Mouse (Mus musculus) spleen, postnatal 4 days (tissue): Measurements from ENCODE around the gene Adamtsl5.
A peak's percentile ranks its signal among the peaks of the same experiment; 100 is the strongest.
"Not testable (repeated sequence)": the region's sequence is repeated elsewhere in the genome, so short reads cannot be mapped to it uniquely, and the experiment has no call there.

Experiments
- DNase-seq, 2 experiments: peaks; one replicate each; pipeline ENCODE4 v3.0.0; 2022; ENCODE audit warnings: low spot score in 2 of 2

Gene Adamtsl5

DNA sequence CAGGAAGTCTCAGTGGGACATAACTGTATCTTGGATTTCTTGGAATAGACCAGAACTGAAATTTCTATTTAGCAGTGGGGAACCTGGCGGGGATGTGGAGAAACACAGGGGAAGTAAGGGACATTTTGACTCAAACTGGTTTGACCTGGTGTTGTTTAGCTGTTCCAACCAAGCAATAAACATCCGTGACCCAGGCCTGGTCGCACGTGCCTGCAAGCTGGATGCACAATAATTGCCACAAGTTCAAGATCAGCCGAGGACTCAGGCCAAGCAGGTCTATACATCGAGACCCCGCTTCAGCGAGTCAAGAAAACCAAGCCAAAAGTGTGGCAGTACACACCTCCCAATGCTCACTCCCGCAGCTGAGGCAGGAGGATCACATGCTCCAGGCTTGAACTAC, 23.8 kb upstream of the Adamtsl5 start:
- DNase-seq, result no peak

DNA sequence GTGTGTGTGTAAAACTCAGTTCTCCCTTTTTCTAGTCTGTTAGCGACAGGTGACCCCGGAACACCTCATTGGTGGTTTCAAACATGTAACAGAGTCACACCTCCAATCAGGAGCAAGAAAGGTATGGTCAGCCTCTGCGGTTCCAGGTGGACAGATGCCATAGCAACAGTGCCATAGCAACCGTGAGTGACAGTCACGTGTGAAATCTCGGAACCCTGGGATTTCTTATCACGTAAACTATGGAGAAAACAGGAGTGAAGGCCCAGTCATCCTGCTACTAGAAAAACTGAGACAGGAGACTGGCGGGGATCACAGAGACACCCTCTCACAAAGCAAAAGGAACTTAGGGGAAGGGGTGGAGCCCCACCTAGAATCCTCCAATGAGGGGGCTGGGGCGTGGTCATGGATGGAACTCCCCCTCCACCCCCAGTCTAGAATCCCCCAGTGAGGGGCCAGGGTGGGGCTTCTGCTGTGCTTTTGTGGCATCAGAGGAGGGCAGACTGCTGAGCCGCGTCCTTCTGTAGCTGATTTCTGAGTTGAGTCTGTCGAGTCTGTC, 23.3 kb upstream of the Adamtsl5 start:
- DNase-seq, result peak in 1 of 2 experiments; percentile 53

DNA sequence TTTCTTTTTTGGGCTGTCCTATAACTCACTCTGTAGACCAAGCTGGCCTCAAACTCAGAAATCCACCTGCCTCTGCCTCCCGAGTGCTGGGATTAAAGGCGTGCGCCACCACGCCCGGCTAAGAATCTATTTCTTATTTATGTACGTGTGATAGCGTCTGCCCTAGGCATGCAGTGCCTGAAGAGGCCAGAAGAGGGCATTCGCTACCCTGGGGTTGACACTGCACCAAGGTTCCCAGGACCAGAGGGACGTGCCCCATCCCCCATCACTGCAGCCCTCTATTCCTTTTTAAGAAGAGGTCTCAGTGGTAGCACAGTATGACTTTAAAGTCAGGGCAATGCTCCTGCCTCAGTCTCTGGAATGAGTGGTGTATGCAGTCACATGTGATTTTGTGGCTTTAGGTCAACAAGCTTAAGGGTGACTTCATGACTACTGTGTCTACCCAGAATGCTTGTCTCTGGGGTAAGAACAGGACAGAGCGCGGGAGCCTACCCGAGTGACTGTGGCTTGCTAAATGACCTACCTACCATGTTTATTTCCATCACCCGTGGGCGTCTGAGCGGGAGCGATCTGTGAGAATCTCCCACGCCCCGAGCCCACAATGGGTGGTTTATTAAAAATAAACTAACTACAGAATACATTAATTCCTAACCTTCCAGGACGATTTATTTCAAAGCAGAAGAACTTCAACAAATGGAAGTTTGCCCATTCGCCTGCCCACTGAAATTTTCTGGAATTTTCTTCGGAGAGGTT, 22.0 kb upstream of the Adamtsl5 start:
- DNase-seq, result peak in 1 of 2 experiments; percentile 49

DNA sequence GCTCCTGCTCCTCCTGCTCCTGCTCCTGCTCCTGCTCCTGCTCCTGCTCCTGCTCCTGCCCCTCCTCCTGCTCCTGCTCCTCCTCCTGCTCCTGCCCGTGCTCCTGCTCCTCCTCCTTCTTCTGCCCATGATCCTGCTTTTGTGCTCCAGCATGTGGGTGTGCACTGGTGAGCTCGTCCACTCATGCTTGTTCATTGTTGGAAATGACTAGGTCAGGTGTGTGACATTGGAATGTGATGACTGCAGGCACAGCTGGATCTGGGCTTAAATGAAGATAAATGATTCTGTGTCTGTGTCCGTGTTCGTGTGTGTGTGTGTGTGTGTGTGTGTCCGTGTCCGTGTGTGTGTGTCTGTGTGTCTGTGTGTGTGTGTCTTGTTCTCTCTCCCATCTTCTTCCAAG, 20.2 kb upstream of the Adamtsl5 start:
- no peak for DNase-seq

DNA sequence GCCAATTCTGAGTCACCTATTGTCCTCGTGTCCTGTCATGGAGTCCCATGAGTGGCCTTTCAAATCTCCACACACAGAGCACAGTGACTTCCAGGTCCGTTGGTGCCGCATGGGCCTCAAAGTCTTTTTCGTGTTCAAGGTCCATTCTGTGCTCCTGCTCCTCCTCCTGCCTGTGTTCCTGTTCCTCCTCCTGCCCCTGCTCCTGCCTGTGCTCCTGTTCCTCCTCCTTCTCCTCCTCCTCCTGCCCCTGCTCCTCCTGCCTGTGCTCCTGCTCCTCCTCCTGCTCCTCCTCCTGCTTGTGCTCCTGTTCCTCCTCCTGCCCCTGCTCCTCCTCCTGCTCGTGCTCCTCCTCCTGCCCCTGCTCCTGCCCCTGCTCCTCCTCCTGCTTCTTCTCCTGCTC, 19.7 kb upstream of the Adamtsl5 start:
- DNase-seq, result no peak

DNA sequence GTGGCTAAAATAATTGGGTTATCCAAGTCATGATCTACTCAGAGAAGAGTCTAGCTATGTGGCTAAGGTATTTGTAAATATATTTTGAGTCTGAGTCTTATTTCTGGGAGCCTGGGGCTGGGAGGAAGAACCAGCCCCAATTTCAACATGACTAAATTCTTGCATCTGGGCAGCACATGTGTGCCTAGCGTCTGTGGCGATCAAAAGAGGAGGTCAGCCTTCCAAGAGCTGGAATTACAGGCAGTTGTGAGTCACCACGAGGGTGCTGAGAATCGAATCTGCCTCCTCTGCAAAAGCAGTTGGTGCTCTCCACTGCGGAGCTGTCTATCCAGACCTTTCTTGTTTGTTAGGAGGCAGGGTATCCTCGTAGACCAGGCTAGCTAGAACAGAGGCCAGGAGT, 17.5 kb upstream of the Adamtsl5 start:
- no peak for DNase-seq

DNA sequence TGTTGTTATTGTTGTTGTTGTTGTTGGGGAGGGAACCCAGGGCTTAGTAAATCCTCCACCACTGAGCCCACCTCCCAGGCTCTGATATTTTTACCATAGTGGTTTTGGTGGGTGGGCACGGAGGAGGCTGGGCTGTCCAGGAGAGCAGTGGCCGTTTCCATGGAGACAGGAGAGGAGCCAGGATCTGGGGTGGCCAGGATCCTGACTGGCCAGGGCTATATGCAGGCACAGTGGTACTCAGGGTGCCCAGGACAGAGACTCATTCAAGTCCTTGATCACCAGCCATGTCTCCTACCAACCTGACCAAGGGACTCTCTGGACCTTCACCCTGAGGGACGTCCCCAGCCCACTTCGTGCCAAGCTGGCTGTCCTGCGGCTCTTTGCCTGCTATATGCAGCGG, 15.5 kb upstream of the Adamtsl5 start:
- DNase-seq, result no peak

DNA sequence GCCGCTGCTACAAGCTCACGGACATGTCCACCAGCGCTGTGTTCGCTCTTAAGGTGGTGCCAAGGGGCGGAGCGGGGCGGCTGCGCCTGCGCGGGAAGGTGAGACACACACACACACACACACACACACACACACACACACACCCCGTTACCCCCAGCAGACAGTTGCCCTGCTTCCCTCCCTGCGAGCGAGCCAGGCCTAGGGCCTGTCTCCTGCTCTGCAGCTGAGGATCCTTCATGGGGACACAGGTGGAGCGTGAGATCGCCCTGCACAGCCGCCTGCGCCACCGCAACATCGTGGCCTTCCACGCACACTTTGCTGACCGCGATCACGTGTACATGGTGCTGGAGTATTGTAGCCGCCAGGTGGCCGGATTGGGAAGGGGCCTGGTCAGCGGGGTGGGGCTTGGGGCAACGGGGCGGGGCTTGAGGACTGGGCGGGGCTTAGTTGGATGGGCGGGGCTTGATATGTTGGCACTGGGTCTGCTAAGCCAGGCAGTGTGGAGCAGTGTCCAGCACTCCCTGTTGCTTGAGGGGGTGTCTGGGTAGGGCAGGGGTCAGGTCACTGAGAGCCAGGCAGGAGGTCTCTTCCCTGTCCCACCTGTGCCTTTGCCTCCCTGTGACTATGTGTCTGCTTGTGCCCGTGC, 9.9 kb upstream of the Adamtsl5 start:
- no peak for DNase-seq

DNA sequence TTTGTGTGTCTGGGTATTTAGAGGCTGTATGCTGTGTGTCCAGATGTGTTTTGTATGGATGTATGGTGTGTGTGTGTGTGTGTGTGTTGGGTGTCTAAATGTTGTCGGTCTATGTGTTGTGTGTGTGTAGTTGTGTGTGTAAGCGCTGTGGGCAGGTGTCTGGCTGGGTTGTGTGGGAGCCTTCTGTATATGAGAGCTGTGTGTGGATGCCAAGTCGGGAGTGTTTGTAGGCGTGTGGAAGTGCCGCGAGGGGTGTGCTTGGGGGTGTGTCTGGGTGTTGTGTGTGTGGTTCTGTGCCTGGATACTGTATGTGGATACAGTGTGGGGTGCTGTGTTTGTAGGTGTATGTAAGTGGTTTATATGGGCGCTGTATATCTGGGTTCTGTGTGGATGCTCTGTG, 9.1 kb upstream of the Adamtsl5 start:
- no peak for DNase-seq

DNA sequence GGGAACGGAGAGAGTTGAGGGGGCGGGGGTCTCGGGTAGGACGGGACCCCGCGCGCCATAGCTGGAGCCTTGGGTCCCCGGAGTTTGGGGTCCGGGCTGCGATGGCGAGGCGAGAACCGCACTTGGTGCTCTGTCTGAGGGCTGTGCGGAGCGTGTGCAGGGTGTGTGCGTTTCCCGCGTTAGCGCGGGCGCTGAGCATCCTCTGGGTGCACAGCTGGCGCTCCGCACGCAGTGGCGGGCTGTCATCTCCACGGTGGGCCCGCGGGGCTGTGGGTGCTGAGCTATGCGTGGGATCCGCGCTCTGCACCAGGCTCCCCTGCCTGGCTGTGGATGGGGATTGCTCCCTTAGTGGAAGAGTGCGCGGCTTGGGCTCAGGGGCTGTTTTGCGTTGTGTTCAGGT, 8.5 kb upstream of the Adamtsl5 start:
- DNase-seq, result no peak

DNA sequence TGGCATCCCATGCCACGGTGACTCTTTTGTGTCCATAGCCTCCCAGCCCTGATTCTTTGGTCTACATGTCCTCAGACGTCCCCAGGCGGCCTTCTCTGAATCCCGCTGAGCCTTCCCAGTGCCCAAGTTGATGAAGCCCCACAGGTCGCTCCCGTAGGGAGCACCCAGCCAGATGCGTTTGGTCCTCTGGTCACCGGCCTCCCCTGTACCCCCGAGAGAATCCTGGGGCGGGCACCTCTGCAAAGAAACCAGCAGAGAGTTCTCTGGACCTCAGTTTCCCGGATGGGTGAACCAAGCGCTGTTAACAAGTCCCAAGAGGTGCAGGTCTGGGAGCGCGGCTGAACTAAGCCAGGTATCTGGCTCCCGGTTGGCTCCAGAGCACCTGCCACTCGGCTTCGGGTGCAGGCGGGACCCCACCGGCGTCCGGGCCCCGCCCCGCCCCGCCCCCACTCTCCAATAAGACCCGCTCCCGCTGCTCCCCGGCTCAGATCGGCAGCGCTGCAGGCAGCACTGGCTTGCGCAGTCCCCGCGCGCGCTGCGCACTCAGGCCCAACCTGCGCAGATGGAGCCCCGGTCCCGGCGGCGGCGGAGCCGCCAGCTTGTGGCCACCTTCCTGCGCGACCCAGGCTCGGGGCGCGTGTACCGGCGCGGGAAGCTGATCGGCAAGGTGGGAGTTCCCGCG, 7.9 kb upstream of the Adamtsl5 start, which contains the start of gene Plk5:
TSS of gene Plk5 (plus strand) at position 459 of the 682 bp plus-strand sequence.
- no peak for DNase-seq

DNA sequence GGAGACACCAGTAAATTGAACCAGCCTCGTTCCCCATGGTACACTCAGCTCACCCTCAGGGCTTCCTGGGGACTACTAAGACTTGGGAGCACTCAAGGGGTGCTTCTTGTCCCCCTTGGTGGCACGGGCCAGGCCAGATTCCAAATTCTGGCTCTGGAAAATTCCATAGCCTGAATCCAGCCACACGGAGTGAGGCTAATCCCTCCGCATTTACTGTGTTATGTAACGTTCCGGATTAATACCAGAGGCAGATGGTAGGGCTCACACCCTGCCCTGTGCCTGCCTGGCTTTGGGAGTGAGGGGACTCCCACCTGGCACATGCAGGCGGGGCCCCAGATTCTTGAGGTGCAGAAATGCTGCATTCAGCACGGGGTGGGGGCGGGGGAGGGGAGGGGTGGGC, 7.2 kb upstream of the Adamtsl5 start:
- no peak for DNase-seq

DNA sequence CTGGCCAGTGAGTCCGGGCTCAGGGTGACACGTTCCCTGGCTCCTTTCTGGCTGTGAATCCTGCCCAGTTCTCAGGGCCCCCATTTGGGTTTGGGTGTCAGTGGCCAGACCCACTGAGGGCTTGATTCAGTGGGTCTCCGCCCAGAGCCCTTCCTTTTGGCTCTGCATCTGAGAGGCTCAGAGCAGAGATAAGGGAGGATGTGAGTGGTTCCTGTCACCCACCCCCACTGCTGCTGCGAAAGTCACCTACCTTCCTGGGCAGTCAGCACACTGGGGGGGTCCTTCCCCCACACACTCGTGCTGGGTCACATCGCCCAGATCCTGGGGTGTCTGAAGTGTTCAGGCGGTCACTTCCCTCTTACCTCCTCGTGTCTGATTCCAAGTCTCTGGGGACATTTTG, 4.5 kb upstream of the Adamtsl5 start:
- no peak for DNase-seq

DNA sequence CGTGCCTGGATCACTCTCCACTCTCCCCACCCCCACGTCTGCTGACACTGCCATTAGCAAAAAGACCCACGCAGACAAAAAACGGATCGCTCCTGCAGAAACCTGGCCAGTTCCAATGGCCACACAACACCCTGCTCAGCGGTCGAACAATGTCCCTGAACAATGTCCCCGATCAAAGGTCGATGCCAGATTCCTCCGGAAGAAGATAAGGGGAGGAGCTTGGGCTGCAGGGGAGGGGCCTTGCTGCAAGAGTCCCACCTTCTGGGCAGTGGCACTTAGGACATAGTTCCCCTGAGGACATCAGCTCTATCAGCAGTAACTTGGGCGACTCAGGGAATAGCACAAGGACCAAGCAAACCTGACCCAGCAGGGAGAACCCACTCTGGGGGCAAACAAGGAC, 3.7 kb upstream of the Adamtsl5 start:
- DNase-seq, result no peak

DNA sequence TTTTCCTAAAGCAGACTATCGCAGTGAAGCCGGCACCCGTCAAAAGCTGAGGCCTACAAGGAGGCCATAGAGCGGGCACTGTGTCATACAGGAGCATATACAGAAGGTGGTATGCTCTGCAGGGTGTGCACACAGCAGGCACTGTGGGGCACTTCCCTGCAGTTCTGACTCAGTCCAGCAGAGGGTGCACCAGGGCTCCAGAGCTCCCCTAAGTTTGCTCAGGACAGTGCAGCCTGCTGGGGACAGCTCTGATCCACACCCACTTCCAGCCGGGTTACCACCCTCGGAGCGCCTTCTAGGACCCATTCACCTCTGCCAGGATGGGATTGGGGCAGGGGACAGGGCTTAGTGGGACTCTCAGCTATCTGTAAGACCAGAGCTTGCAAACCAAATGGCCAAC, 2.1 kb upstream of the Adamtsl5 start:
- peak; percentile 89 to 98 for DNase-seq

DNA sequence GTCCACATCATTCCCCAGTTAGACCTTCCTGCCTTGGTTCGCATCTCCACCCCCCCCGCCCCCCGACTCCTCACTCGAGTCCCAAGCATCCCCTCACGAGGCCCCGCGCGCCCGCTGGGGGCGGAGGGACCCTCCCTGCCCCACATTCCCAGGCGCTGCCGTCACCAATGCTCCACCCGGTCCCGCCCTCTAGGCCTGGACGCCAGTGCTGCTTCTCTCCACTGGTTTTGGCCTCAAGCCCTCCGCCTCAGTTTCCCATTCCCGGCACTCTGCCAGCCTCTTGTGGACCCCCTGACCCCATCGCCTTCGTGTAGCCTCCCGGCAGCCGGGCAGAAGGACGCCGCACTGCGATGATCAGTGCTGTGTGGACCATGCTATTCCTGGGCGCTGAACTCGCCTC, 769 bp upstream of the Adamtsl5 start:
- no peak for DNase-seq

DNA sequence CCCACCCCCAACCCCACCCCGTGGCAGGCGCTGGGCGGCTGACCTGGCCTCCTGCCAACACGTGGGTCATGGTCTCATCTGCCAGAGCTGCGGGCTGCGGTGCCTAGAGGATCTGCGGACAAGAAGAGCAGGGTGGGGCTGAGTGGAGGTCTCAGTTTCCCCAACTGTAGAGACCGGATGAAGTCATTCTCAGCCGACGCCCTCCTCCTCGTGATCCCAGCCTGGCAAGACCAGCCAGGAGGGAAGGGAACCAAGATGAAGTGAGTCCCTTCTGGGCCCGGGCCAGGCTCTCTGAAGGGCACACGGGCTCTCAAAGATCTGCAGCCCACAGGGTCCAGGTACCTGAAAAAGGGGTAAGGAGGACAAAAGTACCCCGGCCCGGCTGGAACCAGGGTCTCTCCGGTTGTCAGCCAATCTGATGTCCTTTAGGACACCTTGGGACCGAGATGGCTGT, 671 bp downstream of the Adamtsl5 start:
- DNase-seq, result no peak

DNA sequence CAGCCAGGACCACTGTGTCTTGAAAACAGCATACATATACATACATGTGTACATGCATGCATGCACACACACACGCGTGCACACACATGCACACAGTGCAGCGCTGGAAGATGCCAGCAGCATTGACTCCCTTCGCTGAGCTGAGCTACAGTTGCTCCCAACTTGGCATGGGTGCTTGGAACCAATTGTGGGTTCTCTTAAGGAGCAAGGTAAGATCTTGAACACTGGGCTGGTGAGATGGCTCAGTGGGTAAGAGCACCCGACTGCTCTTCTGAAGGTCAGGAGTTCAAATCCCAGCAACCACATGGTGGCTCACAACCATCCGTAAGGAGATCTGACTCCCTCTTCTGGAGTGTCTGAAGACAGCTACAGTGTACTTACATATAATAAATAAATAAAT, 2.3 kb downstream of the Adamtsl5 start:
- DNase-seq, result not testable (repeated sequence)

DNA sequence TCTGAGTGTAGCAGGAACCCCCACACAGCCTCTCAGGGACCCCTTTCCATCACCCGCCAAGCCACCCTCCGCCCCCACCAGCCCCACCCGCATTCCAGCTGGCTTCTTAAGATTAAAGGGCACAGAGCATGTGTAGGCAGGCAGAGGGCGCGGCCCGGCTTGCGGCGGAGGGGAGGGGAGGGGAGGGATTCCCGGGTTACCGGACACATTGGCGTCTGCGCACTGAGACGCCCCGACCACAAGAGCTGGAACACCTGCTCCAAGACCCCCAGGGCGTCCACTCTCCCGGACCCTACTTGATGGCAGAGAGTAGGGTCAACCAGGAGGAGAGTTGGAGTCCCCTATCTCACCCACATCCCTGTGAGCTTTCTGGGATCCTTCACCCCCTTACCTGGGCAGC, 3.1 kb downstream of the Adamtsl5 start:
- DNase-seq, result peak in 1 of 2 experiments; percentile 71

DNA sequence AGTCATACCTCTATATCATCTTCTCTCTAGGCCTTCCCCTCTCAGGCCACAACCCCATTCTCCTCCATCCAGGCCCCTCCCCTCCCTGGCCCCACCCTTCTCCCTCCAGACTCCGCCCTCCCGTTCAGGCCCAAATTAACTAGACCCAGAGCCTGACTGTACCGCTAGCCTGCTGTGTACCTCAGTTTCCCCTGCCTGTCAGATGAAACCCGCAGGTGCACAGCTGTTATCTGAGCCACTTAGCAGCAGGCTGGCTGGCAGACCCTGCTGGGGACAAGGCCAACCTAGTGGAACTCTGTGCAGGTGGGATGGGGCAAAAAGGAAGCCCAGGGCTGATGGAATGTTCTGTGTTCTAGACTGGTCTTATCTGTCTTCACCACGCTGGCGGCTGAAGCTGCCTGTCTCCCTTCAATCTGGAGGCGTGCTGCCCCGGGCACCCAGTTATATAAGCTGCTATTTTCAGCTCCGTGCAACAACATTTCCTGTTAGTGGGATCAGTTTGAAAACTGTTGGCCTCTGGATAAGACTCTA, 4.0 kb downstream of the Adamtsl5 start:
- DNase-seq, result peak in 1 of 2 experiments; percentile 76

DNA sequence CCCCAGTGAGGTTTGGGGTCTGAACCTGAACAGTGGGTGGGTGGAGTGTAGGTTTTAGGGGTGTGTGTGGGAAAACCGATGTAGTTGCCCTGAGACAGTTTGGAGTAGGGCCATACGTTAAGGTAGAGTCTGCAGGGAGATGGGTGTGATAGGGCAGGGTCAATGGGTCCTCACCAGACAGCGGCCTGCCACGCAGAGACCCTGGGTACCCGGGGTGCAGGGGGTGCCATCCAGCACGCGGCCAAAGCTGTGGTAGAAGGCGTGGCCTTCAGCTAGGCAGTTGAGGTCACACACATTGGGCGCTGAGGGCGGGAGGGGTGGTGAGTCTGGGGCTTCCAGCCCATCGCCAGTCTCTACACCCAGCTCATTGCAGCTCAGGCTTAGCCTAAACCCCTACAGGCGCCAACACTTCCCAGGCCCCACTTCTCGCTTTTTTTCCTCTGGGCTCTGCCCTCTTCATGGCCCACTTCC, 4.8 kb downstream of the Adamtsl5 start:
- DNase-seq, result no peak
